Mouse (Mus musculus) left cerebral cortex, postnatal 14 days (tissue): ENCODE data around the gene Smndc1. TPM values are rescaled to one million over a fixed set of nuclear protein-coding genes. Genes with fewer than 3 reads are reported as not detected.

Experiments used
- DNase-seq, 2 experiments: peaks; one replicate each; pipeline ENCODE4 v3.0.0; 2021 to 2022; ENCODE audit warnings: low spot score in 2 of 2, mixed read lengths in 1 of 2
- intact Hi-C: fragments of 180-260 bp; cut with DNase I; formaldehyde crosslinking; loops from one replicate; pipeline ENCODE4 v1.15.1; 2025
- total RNA-seq, 2 experiments: library from RNA; stranded (reverse); gene quantifications; 2 replicates each; pipeline ENCODE4 v1.2.3; 2021

Gene Smndc1
- total RNA-seq, 2 experiments from 2014 or later: 35.3 to 36.2 TPM

DNA sequence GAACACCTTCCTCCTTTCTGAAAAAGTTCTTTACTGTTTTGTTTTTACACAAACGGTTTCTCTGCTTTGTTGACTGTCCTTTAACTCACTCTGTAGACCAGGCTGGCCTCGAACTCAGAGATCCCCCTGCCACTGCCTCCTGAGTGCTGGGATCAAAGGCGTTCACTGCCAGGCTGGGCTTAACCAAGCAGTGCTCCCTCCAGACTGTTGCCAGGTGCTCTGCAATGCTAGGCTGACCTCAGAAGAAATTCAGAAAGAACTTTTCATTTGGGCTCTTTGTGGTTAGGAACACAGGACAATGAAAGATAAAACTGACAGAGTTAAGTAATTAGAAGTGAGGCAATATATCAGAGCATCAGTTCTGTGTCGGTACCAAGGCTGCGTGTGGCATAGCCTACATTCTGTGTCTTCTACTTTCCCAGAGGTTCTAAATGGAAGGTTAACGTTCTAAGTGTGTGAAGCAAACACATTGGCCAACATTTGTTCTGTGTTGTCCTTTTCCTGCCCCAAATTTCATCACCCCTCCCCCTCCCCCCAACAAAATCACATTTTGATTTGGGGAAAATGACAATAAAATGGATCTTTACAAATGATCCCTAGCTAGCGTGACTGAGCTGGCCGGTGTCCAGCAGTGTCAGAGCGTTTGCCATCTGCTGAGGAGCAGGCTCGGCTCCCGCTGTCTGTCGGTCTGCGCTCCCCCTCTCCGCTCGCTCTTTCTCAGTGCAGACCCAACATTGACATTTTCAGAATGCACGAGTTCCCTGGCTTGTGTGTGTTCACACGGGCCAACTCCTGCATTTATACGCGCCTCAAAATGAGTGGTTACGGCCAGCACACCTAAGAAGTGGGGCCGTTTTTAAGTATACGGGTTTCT is 31.0 kb downstream of the Smndc1 start:
- DNase-seq: peak in 1 of 2 experiments; percentile 60
- intact Hi-C loops: loop anchor here (10.0 kb wide), 1 partner anchor 215 kb away; the partner anchor contains the start of gene Add3

DNA sequence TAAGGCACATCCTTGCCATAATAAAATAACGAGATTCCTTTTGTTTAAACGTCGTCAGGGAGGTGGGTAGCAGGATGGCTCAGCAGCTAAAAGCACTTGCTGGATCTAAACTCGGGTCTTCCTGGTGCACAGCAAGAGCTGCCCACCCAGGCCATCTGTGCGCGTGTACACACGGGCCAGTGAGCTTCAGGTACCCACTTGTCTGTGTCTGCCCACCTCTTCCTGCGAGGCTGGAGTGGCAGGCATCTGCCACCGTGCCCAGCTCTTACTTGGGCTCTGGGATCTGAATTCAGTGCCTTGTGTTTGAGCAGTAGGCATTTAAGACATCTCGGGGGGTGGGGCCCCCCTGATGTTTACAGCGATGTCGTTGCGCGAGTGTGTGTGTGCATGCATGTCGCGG is 35.3 kb downstream of the Smndc1 start:
- DNase-seq: peak in 1 of 2 experiments; percentile 62
- intact Hi-C loops: loop anchor here (10.0 kb wide), 1 partner anchor 210 kb away; the partner anchor contains the start of gene Add3

DNA sequence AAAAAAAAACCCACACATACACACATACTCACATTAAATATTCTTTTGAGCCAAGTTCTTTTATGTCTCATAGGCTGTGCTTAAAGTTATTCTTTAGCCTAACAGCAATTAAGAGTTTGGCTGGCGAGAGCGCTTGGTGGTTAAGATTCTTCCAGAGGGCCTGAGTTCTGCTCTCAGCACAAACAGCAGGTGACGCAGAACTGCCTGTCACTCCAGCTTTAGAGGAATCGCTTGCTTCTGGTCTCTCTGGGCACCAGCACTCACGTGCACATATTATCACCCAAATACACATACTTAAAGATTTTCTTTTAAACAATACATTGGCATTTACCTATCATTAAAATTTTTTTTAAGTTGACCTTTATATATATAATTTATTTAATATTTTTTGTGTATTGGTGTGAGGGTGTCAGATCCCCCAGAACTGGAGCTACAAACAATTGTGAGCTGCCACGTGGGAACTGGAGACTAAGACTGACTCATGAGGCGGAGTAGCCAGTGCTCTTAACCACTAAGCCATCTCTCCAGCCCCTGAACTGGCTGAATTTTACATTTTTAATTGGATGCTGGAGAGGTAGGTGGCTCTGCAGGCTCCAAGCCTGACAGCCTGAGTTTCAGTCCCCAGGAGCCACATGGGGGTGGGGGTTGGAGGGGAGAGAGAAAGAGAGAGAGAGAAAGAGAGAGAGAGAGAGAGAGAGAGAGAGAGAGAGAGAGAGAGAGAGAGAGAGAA is 35.9 kb downstream of the Smndc1 start:
- no peak for DNase-seq
- intact Hi-C loops: loop anchor here (10.0 kb wide), 1 partner anchor 210 kb away; the partner anchor contains the start of gene Add3

DNA sequence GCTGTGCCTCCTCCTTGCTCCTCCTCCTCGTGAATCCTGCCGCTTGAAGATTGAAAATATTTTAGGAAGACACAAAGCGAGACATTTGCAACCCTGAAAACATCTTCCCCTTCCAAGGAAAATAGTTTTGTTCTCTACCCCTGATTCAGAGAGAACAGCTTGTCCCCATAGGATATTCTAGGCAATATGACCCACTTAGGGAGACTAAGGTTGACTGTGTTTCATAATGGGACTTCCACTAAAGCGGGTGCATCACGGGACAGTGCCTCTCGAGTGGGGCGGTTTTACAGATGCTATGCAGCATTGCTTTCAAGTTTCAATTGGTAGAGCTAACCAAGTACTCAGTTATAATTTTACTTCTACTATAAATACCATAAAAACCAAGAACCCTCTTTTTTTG is 36.5 kb downstream of the Smndc1 start:
- intact Hi-C loops: loop anchor here (10.0 kb wide), 1 partner anchor 209 kb away; the partner anchor contains the start of gene Add3
- DNase-seq: peak; percentile 55 to 79

DNA sequence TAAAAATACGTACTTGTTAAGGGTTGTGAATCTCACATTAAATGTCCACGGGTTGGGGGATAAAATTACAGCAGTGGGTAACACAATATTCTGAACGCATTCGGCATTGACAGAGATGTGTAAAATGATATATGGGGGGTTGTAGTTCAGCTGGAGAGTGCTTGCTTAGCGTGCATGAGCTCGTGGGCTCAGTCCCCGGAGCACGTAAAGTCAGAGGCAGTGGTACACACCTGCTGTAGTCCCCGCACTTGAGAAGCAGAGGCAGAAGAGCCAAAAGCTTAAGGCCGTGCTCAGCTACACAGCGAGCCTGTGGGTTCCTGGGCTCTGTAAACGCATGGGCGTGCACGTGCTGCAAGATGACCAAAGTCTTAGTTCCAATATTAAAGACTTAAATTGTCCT is 44.6 kb downstream of the Smndc1 start:
- DNase-seq: no peak
- intact Hi-C loops: no loop called here

DNA sequence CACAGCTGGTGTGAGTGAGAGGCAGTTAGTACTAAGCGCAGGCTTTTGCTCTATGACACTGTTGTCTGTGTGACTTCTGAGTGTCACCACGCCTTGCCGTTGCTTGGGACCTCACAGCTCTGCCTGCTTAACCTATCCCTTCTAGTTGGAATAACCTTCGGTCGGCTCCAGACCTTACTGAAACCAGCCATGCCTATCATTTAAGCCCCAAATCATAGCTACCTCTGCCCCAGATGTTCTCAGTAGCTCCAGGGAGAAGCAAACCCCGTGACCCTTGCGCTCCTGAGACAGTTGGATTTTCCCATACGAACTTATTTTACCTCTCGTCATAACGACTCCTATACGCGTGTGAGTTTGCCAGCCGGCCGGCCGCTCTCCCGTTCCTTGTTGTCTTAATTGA is 46.3 kb downstream of the Smndc1 start:
- DNase-seq: no peak
- intact Hi-C loops: no loop called here

DNA sequence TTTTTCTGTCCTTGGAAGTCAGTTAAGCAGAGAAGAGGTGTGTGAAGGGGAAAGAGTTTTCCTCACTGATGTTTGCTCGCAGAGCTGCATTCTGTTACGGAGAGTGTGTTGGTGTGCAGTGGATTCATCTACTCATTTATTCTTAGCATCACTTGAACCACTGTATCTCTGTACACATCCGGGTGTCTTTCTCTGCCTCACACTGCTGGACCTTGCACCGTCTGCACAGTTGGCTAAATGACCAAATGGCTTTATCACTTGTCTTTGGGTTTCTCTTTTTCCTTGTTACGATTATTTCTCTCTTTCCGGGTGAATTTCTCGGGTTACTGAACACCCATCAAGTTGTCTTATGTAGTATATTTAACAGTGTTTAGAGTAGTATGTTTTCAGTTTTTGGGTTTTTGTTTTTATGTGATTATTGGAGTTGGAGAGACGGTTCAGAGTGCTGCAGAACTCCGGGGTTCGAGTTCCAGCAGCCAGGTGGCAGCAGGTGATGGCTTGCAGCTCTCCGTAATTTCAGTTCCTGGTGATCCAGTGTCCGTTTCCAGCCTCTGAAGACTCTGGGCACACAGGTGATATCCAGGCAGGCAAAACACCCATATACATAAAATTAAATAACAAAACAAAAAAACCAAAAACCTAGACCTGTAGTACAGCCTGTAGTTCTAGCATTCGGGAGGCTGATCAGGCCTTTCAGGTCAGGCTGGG is 47.0 kb downstream of the Smndc1 start:
- DNase-seq: no peak
- intact Hi-C loops: no loop called here

DNA sequence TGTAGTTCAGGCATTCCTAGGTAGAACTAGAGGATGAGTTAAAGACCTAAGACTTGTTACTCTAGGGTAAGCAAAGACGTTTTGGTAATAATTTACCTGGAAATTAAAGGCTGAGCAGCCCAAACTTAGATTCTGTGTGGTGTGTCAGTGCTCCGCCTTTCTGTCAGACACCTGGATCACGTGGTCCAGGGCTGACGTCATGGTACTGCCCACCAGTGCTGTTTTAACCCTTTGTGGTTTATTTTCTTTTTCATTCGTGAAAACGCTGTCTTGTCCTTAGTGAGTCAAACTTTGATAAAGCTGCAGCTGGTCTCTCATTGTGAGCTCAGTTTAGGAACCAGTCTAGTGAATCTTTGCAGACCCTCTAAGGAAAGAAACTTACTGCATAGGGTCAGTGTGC is 50.0 kb downstream of the Smndc1 start:
- intact Hi-C loops: no loop called here
- no peak for DNase-seq

DNA sequence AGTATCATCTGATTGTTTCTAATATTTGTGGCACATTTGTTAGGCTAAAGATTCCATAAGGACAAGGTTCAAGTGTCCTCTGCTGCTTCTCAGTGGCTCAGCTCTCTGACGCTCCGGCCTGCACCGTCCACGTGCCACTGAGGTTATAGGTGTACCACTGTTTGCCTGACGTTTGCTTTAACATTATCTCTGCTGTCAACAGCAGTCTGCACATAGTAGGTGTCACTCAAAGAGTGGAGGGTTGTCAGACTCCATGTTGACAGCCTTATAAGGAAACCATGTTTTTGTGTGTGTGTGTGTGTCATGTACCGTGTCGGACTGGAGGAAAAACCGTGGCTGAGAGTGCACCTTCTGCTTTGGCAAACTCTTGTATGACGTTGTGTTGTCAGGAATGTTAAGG is 55.1 kb downstream of the Smndc1 start:
- intact Hi-C loops: no loop called here
- no peak for DNase-seq

DNA sequence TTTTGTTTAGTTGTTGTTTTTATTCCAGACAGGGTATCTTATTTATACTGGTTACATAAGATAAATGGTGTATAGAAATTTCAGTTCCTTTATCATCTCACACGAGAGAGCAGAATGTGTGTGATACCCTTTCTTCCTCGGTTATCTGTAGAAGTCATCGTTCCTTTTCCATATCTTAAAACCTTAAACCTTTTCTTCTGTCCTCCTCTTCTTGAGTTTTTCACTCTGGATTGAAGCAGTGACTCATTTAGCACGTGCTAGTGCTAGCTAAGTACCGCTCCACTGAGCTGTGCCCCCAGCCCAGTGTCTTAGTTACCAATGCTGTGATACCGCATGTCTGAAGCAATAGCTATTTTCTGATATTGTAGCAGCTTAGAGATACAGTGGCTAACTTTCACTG is 56.6 kb downstream of the Smndc1 start:
- intact Hi-C loops: loop anchor here (5.0 kb wide), 1 partner anchor 34 kb away; no protein-coding TSS in a partner anchor
- no peak for DNase-seq

DNA sequence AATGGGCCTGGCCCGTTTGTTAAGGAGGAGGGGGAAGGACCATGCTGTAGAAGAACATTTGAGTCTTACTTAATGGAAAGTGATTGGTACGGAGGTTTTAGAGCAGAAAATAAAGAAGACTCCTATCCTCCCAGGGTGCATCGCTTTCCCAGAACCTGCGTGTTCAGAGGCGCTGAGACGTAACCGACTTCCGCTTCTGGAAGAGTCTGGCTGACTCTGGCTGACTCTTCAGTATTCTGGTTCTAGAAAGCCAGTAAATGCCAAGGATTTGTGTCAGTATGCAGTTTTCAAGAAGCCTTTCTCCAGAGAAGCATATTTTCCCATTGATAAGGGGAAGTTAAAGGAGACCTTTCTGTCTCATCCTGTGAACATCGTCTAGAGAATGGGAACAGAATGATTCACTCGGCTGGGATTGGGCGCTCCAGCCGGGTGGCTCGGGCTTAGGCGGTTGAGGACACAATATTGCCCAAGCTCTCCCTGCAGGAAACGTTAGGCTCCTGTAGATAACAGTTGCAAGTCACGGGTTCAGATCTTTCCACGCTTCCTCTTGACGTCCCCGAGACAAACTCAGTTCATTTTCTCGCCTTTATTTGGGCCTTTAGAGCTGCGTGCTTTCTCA is 58.4 kb downstream of the Smndc1 start:
- intact Hi-C loops: loop anchor here (5.0 kb wide), 1 partner anchor 35 kb away; no protein-coding TSS in a partner anchor
- no peak for DNase-seq

DNA sequence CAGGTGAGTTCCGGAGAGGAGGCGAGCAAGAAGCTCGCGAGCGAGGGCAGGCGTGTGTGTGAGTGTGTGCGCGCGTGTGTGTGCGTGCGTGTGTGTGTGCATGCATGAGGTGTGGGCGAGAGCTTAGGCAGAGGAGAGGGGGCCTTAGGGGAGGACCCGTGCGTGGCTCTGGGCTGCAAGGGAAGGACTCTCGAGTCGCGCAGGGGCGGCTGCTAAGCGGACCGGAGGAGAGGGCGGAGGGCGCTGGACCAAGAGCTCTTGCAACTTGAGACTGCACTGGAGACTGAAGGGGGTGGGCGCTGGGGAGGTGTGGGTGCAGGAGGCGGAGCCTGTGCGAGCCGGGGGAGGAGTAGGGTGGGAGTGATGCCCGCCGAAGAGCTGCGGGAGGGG is 60.4 kb downstream of the Smndc1 start:
- DNase-seq: peak; percentile 69 to 71
- intact Hi-C loops: loop anchor here (2.0 to 5.0 kb wide), 2 partner anchors 37 to 81 kb away; no protein-coding TSS in a partner anchor

Other genes starting within 250 kb of the Smndc1 start
- 10 to 100 TPM; 80.7 to 83.7 TPM for gene Mxi1, start 80.1 kb downstream of the Smndc1 start, total RNA-seq
- gene Gm10197, start 18.8 kb downstream of the Smndc1 start, total RNA-seq: not detected
- gene Dusp5, start 138.5 kb upstream of the Smndc1 start, total RNA-seq: 10 to 100 TPM in 1 of 2 experiments, 1 to 10 TPM in 1; 9.1 to 10.6 TPM
- 10 to 100 TPM; 49.2 to 59.9 TPM for gene Nutf2-ps1, start 198.5 kb upstream of the Smndc1 start, total RNA-seq
- gene Smc3, start 209.8 kb upstream of the Smndc1 start, total RNA-seq: 10 to 100 TPM; 31.6 to 33.7 TPM